Mouse (Mus musculus): ENCODE measurements around the gene Usp4. TPM values are rescaled to one million over a fixed set of nuclear protein-coding genes. Genes with fewer than 3 reads are reported as not detected.

Usp4 gene
- total and polyA plus RNA-seq, 3 experiments = 85.4 to 128 TPM; not detected in 1

DNA sequence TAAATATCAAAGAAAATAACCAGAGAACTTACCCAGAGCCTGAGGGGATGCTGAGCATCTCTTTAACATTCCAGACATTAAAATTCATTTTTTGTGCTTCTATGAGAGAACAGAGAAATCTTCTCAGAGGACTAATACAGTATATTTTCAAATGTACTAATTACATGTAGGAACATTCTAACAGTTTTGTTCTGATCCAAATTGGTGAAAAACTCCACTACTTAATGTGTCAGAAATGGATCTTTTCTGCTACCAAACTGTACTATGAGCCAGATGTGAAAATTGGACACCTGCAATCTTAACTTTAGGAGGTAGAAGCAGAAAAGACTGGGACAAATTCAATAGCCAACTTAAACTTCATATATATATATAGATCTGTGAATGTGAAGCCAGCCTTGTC, 80.7 kb downstream of the Usp4 start, which contains the start of gene Ccdc36:
Gene Ccdc36, minus strand, starts transcription at position 101 of the 400 bp plus-strand sequence.
- H3K27ac ChIP-seq (ENCODE audit: control insufficient read depth, low read depth, low read length) = no peak within 1 kb of the TSS
- H3K4me3 ChIP-seq (ENCODE audit: control insufficient read depth in 1 of 2, insufficient read depth in 1 of 2, low read depth in 2 of 2, low read length in 2 of 2) = no peak within 1 kb of the TSS
- peaks cover 0 to 2% of the 10 kb centered on the region in 2 experiments; a peak in 1 of 4 replicates for H3K36me3 ChIP-seq (ENCODE audit: control insufficient read depth in 1 of 2, insufficient read depth in 2 of 2, low read length in 2 of 2)
- no peak within 1 kb of the TSS for H3K9ac ChIP-seq (ENCODE audit: control insufficient read depth, low read depth, low read length, poor library complexity, severe bottlenecking)
- peaks cover 3 to 4% of the 10 kb centered on the region in 2 experiments; a peak in 3 of 4 replicates for H3K27me3 ChIP-seq (ENCODE audit: control insufficient read depth in 1 of 2, insufficient read depth in 2 of 2, low read length in 2 of 2)
- no peaks in the 10 kb centered on the region for H3K79me2 ChIP-seq (ENCODE audit: control insufficient read depth, insufficient read depth, low read length, poor library complexity)
- no peak for TF ChIP-seq TAL1 (IDR thresholded peaks at IDR 0.05; ENCODE audit: low read length)
- no peak for TF ChIP-seq MAFK (IDR thresholded peaks at IDR 0.05; ENCODE audit: borderline replicate concordance, low read depth, low read length)
- TF ChIP-seq USF1 (IDR thresholded peaks at IDR 0.05; ENCODE audit: low read depth, low read length) = no peak
- TF ChIP-seq EP300 (IDR thresholded peaks at IDR 0.05; ENCODE audit: low read depth in 1 of 2, low read length in 2 of 2) = no peak
- no peak for TF ChIP-seq MXI1 (IDR thresholded peaks at IDR 0.05; ENCODE audit: low read depth, low read length)
- TF ChIP-seq TCF12 (IDR thresholded peaks at IDR 0.05; ENCODE audit: low read depth, low read length) = no peak
- no peak for TF ChIP-seq ZKSCAN1 (IDR thresholded peaks at IDR 0.05; ENCODE audit: low read depth, low read length)
- no peak for TF ChIP-seq SIN3A (IDR thresholded peaks at IDR 0.05; ENCODE audit: low read length)
- no peak for TF ChIP-seq RAD21 (IDR thresholded peaks at IDR 0.05; ENCODE audit: low read depth, low read length)
- TF ChIP-seq MYC (IDR thresholded peaks at IDR 0.05; ENCODE audit: low read depth, low read length) = no peak
- H3K4me1 ChIP-seq (ENCODE audit: control insufficient read depth in 1 of 2, insufficient read depth in 2 of 2, low read length in 2 of 2) = no peaks in the 10 kb centered on the region; a peak in 1 of 4 replicates
- DNase-seq (ENCODE audit: low read depth, low spot score) = no peak
- no peaks in the 10 kb centered on the region for H3K9me3 ChIP-seq (replicated peaks; ENCODE audit: insufficient read depth, low read length)

DNA sequence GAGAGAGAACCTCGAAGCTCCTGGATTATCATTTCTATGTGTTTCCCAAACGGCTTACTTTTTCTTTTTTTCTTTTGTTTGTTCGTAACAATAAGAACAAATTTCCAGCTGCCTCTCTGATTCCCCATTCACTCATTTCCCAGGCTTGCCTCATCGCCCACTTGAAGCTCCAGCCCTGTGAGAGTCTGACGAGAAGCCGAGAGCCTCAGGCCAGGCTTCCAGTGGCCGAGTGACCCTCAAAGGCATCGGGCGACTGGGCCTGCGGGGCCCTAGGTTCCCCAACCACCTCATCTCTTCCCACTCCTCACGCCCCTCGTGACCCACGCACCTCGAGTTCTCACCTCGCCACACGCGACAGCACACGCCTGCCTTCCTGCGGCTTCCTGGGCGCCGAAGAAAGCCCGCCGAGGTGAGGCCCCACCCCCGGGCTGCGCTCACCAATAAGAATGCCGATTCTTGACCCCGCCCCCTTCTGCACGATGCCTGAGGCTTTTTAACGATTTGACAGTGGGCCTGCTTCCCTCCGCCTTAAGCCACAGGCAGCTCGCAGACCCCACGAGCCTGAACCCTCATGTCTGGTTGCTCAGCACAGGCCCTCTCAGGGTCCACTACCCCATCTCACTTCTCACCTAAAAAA, 83.9 kb downstream of the Usp4 start:
- no peaks in the 10 kb centered on the region for H3K9me3 ChIP-seq (replicated peaks; ENCODE audit: insufficient read depth, low read length)
- H3K79me2 ChIP-seq (ENCODE audit: control insufficient read depth, insufficient read depth, low read length, poor library complexity) = no peaks in the 10 kb centered on the region
- H3K27ac ChIP-seq (ENCODE audit: control insufficient read depth, low read depth, low read length) = no peak overlapping the region
- H3K4me3 ChIP-seq (ENCODE audit: control insufficient read depth in 1 of 2, insufficient read depth in 1 of 2, low read depth in 2 of 2, low read length in 2 of 2) = no peak overlapping the region
- DNase-seq (ENCODE audit: low read depth, low spot score) = no peak
- peaks cover 6 to 11% of the 10 kb centered on the region in 2 experiments for H3K27me3 ChIP-seq (ENCODE audit: control insufficient read depth in 1 of 2, insufficient read depth in 2 of 2, low read length in 2 of 2)
- no peaks in the 10 kb centered on the region; a peak in 1 of 4 replicates for H3K4me1 ChIP-seq (ENCODE audit: control insufficient read depth in 1 of 2, insufficient read depth in 2 of 2, low read length in 2 of 2)
- peaks cover 0 to 2% of the 10 kb centered on the region in 2 experiments; a peak in 1 of 4 replicates for H3K36me3 ChIP-seq (ENCODE audit: control insufficient read depth in 1 of 2, insufficient read depth in 2 of 2, low read length in 2 of 2)
- H3K9ac ChIP-seq (ENCODE audit: control insufficient read depth, low read depth, low read length, poor library complexity, severe bottlenecking) = no peak overlapping the region
- no peak for TF ChIP-seq E2F4 (IDR thresholded peaks at IDR 0.05; ENCODE audit: borderline replicate concordance, low read depth, low read length)
- no peak for TF ChIP-seq NRF1 (IDR thresholded peaks at IDR 0.05; ENCODE audit: insufficient read depth, low read depth, low read length, poor library complexity, severe bottlenecking)
- no peak for TF ChIP-seq GABPA (IDR thresholded peaks at IDR 0.05; ENCODE audit: low read depth, low read length)
- TF ChIP-seq USF2 (IDR thresholded peaks at IDR 0.05; ENCODE audit: borderline replicate concordance in 1 of 2, insufficient read depth in 1 of 2, low read depth in 1 of 2, low read length in 2 of 2) = no peak
- TF ChIP-seq UBTF (IDR thresholded peaks at IDR 0.05; ENCODE audit: borderline replicate concordance, insufficient read depth, low read depth, low read length) = no peak
- no peak for TF ChIP-seq MAZ (IDR thresholded peaks at IDR 0.05; ENCODE audit: low read depth, low read length)
- TF ChIP-seq POLR2A (IDR thresholded peaks at IDR 0.05; ENCODE audit: control insufficient read depth in 1 of 2, insufficient read depth in 1 of 2, low read depth in 1 of 2, low read length in 2 of 2, poor library complexity in 1 of 2) = no peak
- TF ChIP-seq TAL1 (IDR thresholded peaks at IDR 0.05; ENCODE audit: low read length) = no peak
